Mouse (Mus musculus) kidney, adult 9 months (tissue): ENCODE results near the gene Rsrc2.
A peak's percentile ranks its signal among the peaks of the same experiment; 100 is the strongest.
"Not testable (repeated sequence)": the region's sequence is repeated elsewhere in the genome, so short reads cannot be mapped to it uniquely, and the experiment has no call there.

Source experiments
- DNase-seq: peaks from one replicate; pipeline ENCODE4 v3.0.0; 2022

Rsrc2 gene

GRCm38 (mm10) chr5:123749065-123750064 lies at the start of gene Rsrc2, which contains the start of gene Kntc1:
Gene Rsrc2, minus strand, starts transcription at chr5:123749414.
Gene Kntc1, plus strand, starts transcription at chr5:123749716.
- peak; percentile 100 for DNase-seq

- DNase-seq = no peak
These were observed 43.9 kb upstream of the Rsrc2 start for GRCm38 (mm10) chr5:123793081-123793480.

- no peak for DNase-seq
These were observed 39.8 kb upstream of the Rsrc2 start for GRCm38 (mm10) chr5:123788976-123789375.

GRCm38 (mm10) chr5:123781864-123782263 lies 32.6 kb upstream of the Rsrc2 start:
- DNase-seq = no peak

GRCm38 (mm10) chr5:123780716-123781115 lies 31.5 kb upstream of the Rsrc2 start:
- no peak for DNase-seq

- DNase-seq = no peak
These were observed 24.2 kb upstream of the Rsrc2 start for GRCm38 (mm10) chr5:123773441-123773840.

- DNase-seq = not testable (repeated sequence)
These were observed 17.2 kb upstream of the Rsrc2 start for GRCm38 (mm10) chr5:123766455-123766854.

GRCm38 (mm10) chr5:123765506-123765905 lies 16.3 kb upstream of the Rsrc2 start:
- DNase-seq = no peak

GRCm38 (mm10) chr5:123748339-123749064 lies 712 bp downstream of the Rsrc2 start:
- DNase-seq = no peak

GRCm38 (mm10) chr5:123747604-123748003 lies 1.6 kb downstream of the Rsrc2 start:
- DNase-seq = no peak

- no peak for DNase-seq
These were observed 3.0 kb downstream of the Rsrc2 start for GRCm38 (mm10) chr5:123746253-123746652.

- no peak for DNase-seq
These were observed 4.9 kb downstream of the Rsrc2 start for GRCm38 (mm10) chr5:123744358-123744757.

GRCm38 (mm10) chr5:123730981-123731380 lies 18.2 kb downstream of the Rsrc2 start:
- no peak for DNase-seq

- DNase-seq = not testable (repeated sequence)
These were observed 25.4 kb downstream of the Rsrc2 start for GRCm38 (mm10) chr5:123723816-123724215.

- DNase-seq = peak; percentile 98
These were observed 28.6 kb downstream of the Rsrc2 start, which contains the start of gene Zcchc8 for GRCm38 (mm10) chr5:123720328-123721311. Gene Zcchc8, minus strand, starts transcription at chr5:123721100.

GRCm38 (mm10) chr5:123714622-123715021 lies 34.6 kb downstream of the Rsrc2 start:
- no peak for DNase-seq

- no peak for DNase-seq
These were observed 35.4 kb downstream of the Rsrc2 start for GRCm38 (mm10) chr5:123713782-123714181.

- peak; percentile 58 for DNase-seq
These were observed 39.6 kb downstream of the Rsrc2 start for GRCm38 (mm10) chr5:123709571-123709970.

GRCm38 (mm10) chr5:123708598-123708997 lies 40.6 kb downstream of the Rsrc2 start:
- peak; percentile 73 for DNase-seq

GRCm38 (mm10) chr5:123700625-123701024 lies 48.6 kb downstream of the Rsrc2 start:
- DNase-seq = peak; percentile 61

- DNase-seq = peak; percentile 79
These were observed 50.0 kb downstream of the Rsrc2 start for GRCm38 (mm10) chr5:123699198-123699597.

GRCm38 (mm10) chr5:123696961-123697360 lies 52.3 kb downstream of the Rsrc2 start:
- no peak for DNase-seq
